Mouse (Mus musculus) hindbrain, postnatal 0 days (tissue): Measurements from ENCODE around the gene Tspan9. TPM values are rescaled to one million over a fixed set of nuclear protein-coding genes. Genes with fewer than 3 reads are reported as not detected.
A peak's percentile ranks its signal among the peaks of the same experiment; 100 is the strongest.

Source experiments
- ATAC-seq: fragments of 200-750 bp; cut with Nextera tagmentation; 2 replicates; pipeline ENCODE4 v1.8.0; 2017; ENCODE audit warnings: mild to moderate bottlenecking, moderate TSS enrichment, moderate library complexity
- DNase-seq: peaks from one replicate; pipeline ENCODE4 v3.0.0-alpha.2; 2015; ENCODE audit warnings: low spot score
- H3K27ac ChIP-seq: fragments of 300-500 bp; sonication (generic); 2 replicates; pipeline ENCODE4 v1.5.1; 2014; ENCODE audit warnings: mild to moderate bottlenecking
- H3K27me3 ChIP-seq: fragments of 300-500 bp; sonication (generic); 2 replicates; pipeline ENCODE4 v1.6.1; 2014; ENCODE audit warnings: low read length, mixed read lengths; ENCODE audit not compliant: insufficient read depth
- H3K36me3 ChIP-seq: fragments of 300-500 bp; sonication (generic); 2 replicates; pipeline ENCODE4 v1.6.1; 2014; ENCODE audit warnings: low read length, mixed read lengths; ENCODE audit not compliant: insufficient read depth
- H3K4me1 ChIP-seq: fragments of 300-500 bp; sonication (generic); 2 replicates; pipeline ENCODE4 v1.6.1; 2014; ENCODE audit warnings: antibody characterized with exemption, low read length, mixed read lengths; ENCODE audit not compliant: insufficient read depth
- H3K4me2 ChIP-seq: fragments of 300-500 bp; sonication (generic); 2 replicates; pipeline ENCODE4 v1.6.1; 2014; ENCODE audit warnings: low read depth, mild to moderate bottlenecking, low read length, moderate library complexity, mixed read lengths
- H3K4me3 ChIP-seq: fragments of 300-500 bp; sonication (generic); 2 replicates; pipeline ENCODE4 v1.5.1; 2014; ENCODE audit warnings: low read length
- H3K9ac ChIP-seq: fragments of 300-500 bp; sonication (generic); replicated peaks from 2 replicates; pipeline ENCODE4 v1.6.1; 2014; ENCODE audit warnings: mild to moderate bottlenecking, low read length, moderate library complexity, mixed read lengths
- H3K9me3 ChIP-seq: fragments of 300-500 bp; sonication (generic); 2 replicates; pipeline ENCODE4 v1.6.1; 2016; ENCODE audit warnings: low read length, mixed read lengths
- CTCF ChIP-seq: IDR thresholded peaks from 2 replicates; pipeline ENCODE4 v1.5.1; 2016; ENCODE audit warnings: antibody characterized with exemption, control low read depth, low read depth
- WGBS: fragments of 180-500 bp; shearing (Covaris S2); extraction: QIAGEN DNeasy Blood & Tissue Kit; methylation state at CpG from one replicate; pipeline ENCODE4 v1.1.7; 2014; 5-methylcytosine and 5-hydroxymethylcytosine counted together
- polyA plus RNA-seq: library from polyadenylated mRNA; unstranded; fragments of >200 nt; fragmentation: Nextera tagmentation; extraction: Ambion mirVana; gene quantifications from 2 replicates; pipeline ENCODE4 v1.2.1, GENCODE M21; 2015
- total RNA-seq: library from RNA; depleted of rRNA; stranded (reverse); fragments of >200 nt; gene quantifications from 2 replicates; pipeline ENCODE4 v1.2.3, GENCODE M21; 2014

Tspan9 gene
- total and polyA plus RNA-seq, 2 experiments from 2014 or later: 70.1 to 177 TPM

DNA sequence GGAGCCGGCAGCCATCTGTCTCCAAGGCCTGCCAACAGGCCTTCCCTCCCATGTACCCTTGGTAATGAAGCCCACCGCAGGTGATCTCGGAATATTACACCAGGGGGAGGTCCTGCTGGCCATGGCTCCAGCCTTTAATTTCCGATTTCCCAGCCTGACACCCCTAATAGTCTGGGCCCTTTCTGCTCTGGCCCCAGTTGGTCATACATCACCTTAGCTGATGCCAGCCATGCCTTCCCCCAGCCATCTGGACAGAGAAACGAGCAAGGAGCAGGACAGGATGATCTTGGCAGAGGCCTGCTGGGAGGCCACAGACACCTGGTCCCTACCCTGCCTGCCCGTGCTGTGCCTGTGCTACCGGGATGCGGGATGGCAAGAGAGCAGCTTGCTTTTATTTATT lies 62.1 kb downstream of the Tspan9 start:
- no peaks in the 10 kb centered on the region for H3K36me3 ChIP-seq
- H3K4me2 ChIP-seq: no peak overlapping the region
- ATAC-seq: peak; percentile 70; the same call in 1 of the 2 replicates
- peak overlapping the region; percentile 48; the same call in 1 of the 2 replicates for H3K27ac ChIP-seq
- TF ChIP-seq CTCF: no peak
- H3K9ac ChIP-seq: no peak overlapping the region
- H3K9me3 ChIP-seq: no peaks in the 10 kb centered on the region
- H3K27me3 ChIP-seq: no peaks in the 10 kb centered on the region
- peak; percentile 49 for DNase-seq
- no peak overlapping the region for H3K4me3 ChIP-seq
- H3K4me1 ChIP-seq: peaks cover 12% of the 10 kb centered on the region
- 51% methylated on average over 8 of the region's 8 CpGs for WGBS

- no peak for TF ChIP-seq CTCF
- Histone ChIP-seq H3K27ac (no peak overlapping the region), H3K9me3 (no peaks in the 10 kb centered on the region), H3K36me3 (no peaks in the 10 kb centered on the region), H3K27me3 (no peaks in the 10 kb centered on the region), H3K9ac (no peak overlapping the region), H3K4me3 (no peak overlapping the region), H3K4me2 (no peak overlapping the region), H3K4me1 (peaks cover 14% of the 10 kb centered on the region; the same call in 1 of the 2 replicates)
- 43% methylated on average over 9 of the region's 9 CpGs for WGBS
- peak; percentile 35 for DNase-seq
- no peak for ATAC-seq
Measured at GRCm38 (mm10) chr6:128079576-128080224, 63.7 kb downstream of the Tspan9 start.

DNA sequence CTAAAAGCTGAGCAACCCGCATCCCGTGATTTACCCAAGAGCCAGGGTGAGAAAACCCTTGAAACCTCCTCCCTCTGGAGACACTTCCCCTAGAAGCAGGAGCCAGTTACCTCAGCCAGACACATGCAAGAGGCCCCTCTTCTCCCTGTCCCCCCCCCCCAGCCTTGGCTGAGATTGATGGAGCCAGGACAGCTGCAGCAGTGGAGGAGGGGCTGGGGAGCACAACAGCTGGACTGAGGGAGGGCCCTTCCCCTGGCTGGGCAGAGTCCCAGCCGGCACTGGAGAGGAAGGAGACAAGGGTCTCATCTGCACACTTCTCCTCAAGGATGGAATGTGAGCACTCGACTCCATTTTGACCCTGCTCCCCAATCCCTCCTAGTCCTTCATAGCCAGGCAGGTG lies 64.9 kb downstream of the Tspan9 start:
- H3K4me2 ChIP-seq: no peak overlapping the region
- ATAC-seq: no peak
- no peak for TF ChIP-seq CTCF

DNA sequence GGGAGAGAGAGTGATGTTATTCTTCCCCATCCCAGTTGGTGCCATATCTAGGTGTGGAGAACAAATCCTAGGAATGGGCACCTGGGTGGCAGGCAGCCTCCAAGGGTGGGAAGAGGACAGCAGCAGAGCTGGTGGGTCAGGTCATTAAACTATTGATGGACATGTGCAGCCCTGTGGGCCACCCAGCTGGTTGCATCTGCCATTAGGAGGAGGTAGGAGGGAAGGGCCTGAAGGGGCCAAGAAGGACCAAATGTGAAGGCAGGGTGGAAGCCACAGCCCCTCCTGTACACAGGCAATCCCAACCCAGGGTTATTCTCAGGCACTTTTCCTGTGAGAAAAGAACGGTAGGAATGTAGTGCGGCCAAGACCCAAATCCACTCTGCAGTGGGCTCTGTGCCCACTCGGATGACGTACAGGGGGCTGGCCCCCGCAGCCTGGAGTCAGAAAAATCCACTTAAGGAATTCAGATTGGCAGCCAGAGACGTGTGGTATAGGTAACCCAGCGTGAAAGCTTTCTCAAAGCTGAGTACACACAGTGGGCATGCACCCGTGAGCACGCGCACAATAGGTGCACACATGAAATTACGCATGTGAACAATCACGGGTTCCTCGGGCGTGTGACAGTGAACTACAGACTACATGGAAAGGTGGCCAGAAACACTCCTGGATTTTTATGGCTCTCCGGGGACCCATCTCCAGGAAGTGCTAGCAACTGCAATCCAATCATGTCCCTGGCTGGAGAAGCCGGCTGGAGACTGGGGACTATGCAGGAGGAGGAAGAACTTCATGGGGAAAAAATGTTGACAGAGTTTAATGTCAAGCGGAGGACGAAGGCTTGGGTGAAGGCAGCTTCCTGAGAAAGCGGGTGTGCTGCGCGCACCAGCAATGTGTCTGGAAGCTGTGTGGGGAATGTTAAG lies 67.0 kb downstream of the Tspan9 start:
- no peak overlapping the region for H3K9ac ChIP-seq
- no peak overlapping the region for H3K4me2 ChIP-seq
- DNase-seq: no peak
- no peak for TF ChIP-seq CTCF
- H3K4me1 ChIP-seq: peaks cover 21% of the 10 kb centered on the region; the same call in 1 of the 2 replicates
- H3K9me3 ChIP-seq: no peaks in the 10 kb centered on the region
- 74% methylated on average over 21 of the region's 21 CpGs for WGBS
- no peak for ATAC-seq
- no peaks in the 10 kb centered on the region for H3K36me3 ChIP-seq
- no peak overlapping the region for H3K27ac ChIP-seq
- no peaks in the 10 kb centered on the region for H3K27me3 ChIP-seq
- H3K4me3 ChIP-seq: no peak overlapping the region

More for the DNA sequence above, 64.9 kb downstream of the Tspan9 start:
- peaks cover 14% of the 10 kb centered on the region; the same call in 1 of the 2 replicates for H3K4me1 ChIP-seq
- 72% methylated on average over 4 of the region's 4 CpGs for WGBS
- H3K9me3 ChIP-seq: no peaks in the 10 kb centered on the region
- no peak overlapping the region for H3K4me3 ChIP-seq
- H3K36me3 ChIP-seq: no peaks in the 10 kb centered on the region
- no peaks in the 10 kb centered on the region for H3K27me3 ChIP-seq
- no peak overlapping the region for H3K27ac ChIP-seq
- DNase-seq: no peak
- H3K9ac ChIP-seq: no peak overlapping the region

GRCm38 (mm10) chr6:128075453-128076003 lies 67.9 kb downstream of the Tspan9 start:
- ATAC-seq: no peak

DNA sequence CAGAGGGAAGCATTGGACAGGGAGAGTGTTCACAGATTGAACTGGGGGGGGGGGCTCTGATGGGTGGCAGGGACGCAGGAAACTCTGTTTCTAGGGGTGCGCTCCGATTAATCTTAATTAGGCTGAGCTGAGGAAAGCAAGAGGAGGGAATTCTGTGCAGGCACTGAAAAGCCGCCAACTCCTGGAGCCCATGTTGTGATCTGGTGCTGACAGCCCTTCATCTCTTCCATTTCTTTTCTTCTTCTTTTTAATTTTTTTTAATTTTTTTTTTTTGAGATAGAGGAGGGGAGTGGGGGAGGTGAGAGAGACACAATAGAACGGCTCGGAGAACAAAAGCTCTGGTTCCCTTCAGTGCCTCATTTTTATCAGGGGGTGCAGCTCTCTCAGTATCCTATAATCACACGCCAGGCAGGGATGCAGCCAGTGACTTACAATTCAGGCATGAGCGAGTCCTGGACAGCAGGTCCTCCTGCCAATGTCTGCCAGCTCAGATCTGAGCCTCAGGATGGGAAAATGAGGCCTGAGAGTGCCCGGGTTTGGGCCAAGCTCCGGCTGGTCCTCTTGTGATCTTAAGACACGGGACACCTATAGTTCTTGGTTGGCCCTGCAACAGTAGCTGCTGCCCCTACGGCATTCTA lies 72.4 kb downstream of the Tspan9 start:
- peak overlapping the region; percentile 52 for H3K27ac ChIP-seq
- peak; percentile 51 for DNase-seq
- peaks cover 23% of the 10 kb centered on the region for H3K4me1 ChIP-seq
- H3K4me2 ChIP-seq: 0 out of 2 replicates have a peak overlapping the region, but pooled peaks have one; percentile 5
- H3K9ac ChIP-seq: no peak overlapping the region
- ATAC-seq: no peak
- H3K9me3 ChIP-seq: no peaks in the 10 kb centered on the region
- 36% methylated on average over 12 of the region's 12 CpGs for WGBS
- H3K36me3 ChIP-seq: no peaks in the 10 kb centered on the region
- H3K27me3 ChIP-seq: no peaks in the 10 kb centered on the region
- TF ChIP-seq CTCF: no peak
- H3K4me3 ChIP-seq: no peak overlapping the region

More at GRCm38 (mm10) chr6:128075453-128076003, 67.9 kb downstream of the Tspan9 start:
- Histone ChIP-seq H3K36me3 (no peaks in the 10 kb centered on the region), H3K4me3 (no peak overlapping the region), H3K4me2 (no peak overlapping the region), H3K9me3 (no peaks in the 10 kb centered on the region), H3K27ac (no peak overlapping the region), H3K27me3 (no peaks in the 10 kb centered on the region), H3K9ac (no peak overlapping the region), H3K4me1 (peaks cover 27% of the 10 kb centered on the region)
- no peak for TF ChIP-seq CTCF
- WGBS: 59% methylated on average over 5 of the region's 5 CpGs
- no peak for DNase-seq
